Mouse (Mus musculus) liver, adult 2 months (tissue): ENCODE measurements at regions not wholly inside any gene's neighbourhood (a gene's known extent, or its start where the extent isn't known, plus 50 kb on each side); places are given as distances from the start of the nearest gene placed in this dataset.

ENCODE experiments used
- CTCF ChIP-seq: fragments of 200-500 bp; IDR thresholded peaks from 2 replicates; pipeline ENCODE4 v1.5.1; 2011; ENCODE audit warnings: low read depth, low read length, control low read depth
- POLR2A ChIP-seq: fragments of 200-500 bp; IDR thresholded peaks from 2 replicates; pipeline ENCODE4 v1.6.1; 2011; ENCODE audit warnings: low read length, control low read depth; ENCODE audit not compliant: insufficient read depth; ENCODE audit errors: extremely low read depth

- TF ChIP-seq POLR2A (no peak), CTCF (no peak)
Observed at GRCm38 (mm10) chr1:76001124-76001523, 455.1 kb downstream of the Slc4a3 start.
